Mouse (Mus musculus) neural tube, embryonic 12.5 days (tissue): ENCODE measurements at regions not wholly inside any gene's neighbourhood (a gene's known extent, or its start where the extent isn't known, plus 50 kb on each side); places are given as distances from the start of the nearest gene placed in this dataset.

ENCODE experiments used
- ATAC-seq: fragments of 200-750 bp; cut with Nextera tagmentation; 2 replicates; pipeline ENCODE4 v1.8.0; 2017; ENCODE audit warnings: low read depth, mild to moderate bottlenecking, moderate TSS enrichment, moderate library complexity; ENCODE audit not compliant: low FRiP score
- H3K27ac ChIP-seq: fragments of 300-500 bp; sonication (generic); 2 replicates; pipeline ENCODE4 v1.5.1; 2016
- H3K27me3 ChIP-seq: fragments of 300-500 bp; sonication (generic); replicated peaks from 2 replicates; pipeline ENCODE4 v1.6.1; 2016; ENCODE audit warnings: mild to moderate bottlenecking
- H3K36me3 ChIP-seq: fragments of 300-500 bp; sonication (generic); 2 replicates; pipeline ENCODE4 v1.6.1; 2016; ENCODE audit warnings: mild to moderate bottlenecking
- H3K4me1 ChIP-seq: fragments of 300-500 bp; sonication (generic); 2 replicates; pipeline ENCODE4 v1.6.1; 2016
- H3K4me2 ChIP-seq: fragments of 300-500 bp; sonication (generic); replicated peaks from 2 replicates; pipeline ENCODE4 v1.6.1; 2016; ENCODE audit warnings: mild to moderate bottlenecking
- H3K4me3 ChIP-seq: fragments of 300-500 bp; sonication (generic); 2 replicates; pipeline ENCODE4 v1.5.1; 2016
- H3K9ac ChIP-seq: fragments of 300-500 bp; sonication (generic); 2 replicates; pipeline ENCODE4 v1.6.1; 2016; ENCODE audit warnings: mild to moderate bottlenecking
- H3K9me3 ChIP-seq: fragments of 300-500 bp; sonication (generic); 2 replicates; pipeline ENCODE4 v1.6.1; 2016; ENCODE audit warnings: mild to moderate bottlenecking
- WGBS: fragments of 180-500 bp; shearing (Covaris S2); methylation state at CpG from one replicate; pipeline ENCODE4 v1.1.7; 2016; 5-methylcytosine and 5-hydroxymethylcytosine counted together

GRCm38 (mm10) chr15:52783940-52784339 lies 1100.8 kb upstream of the Gm7489 start:
- no peaks in the 10 kb centered on the region for H3K36me3 ChIP-seq
- H3K4me2 ChIP-seq = no peak overlapping the region
- no peak overlapping the region for H3K9ac ChIP-seq
- H3K4me1 ChIP-seq = no peaks in the 10 kb centered on the region
- no peaks in the 10 kb centered on the region for H3K27me3 ChIP-seq
- no peak for ATAC-seq
- H3K9me3 ChIP-seq = no peaks in the 10 kb centered on the region
- WGBS = 94% methylated on average over 2 of the region's 2 CpGs
- no peak overlapping the region for H3K4me3 ChIP-seq
- H3K27ac ChIP-seq = no peak overlapping the region

GRCm38 (mm10) chr15:52785196-52785595 lies 1099.5 kb upstream of the Gm7489 start:
- Histone ChIP-seq H3K9me3 (no peaks in the 10 kb centered on the region), H3K4me1 (no peaks in the 10 kb centered on the region), H3K27ac (no peak overlapping the region), H3K27me3 (no peaks in the 10 kb centered on the region), H3K4me3 (no peak overlapping the region), H3K9ac (no peak overlapping the region), H3K36me3 (no peaks in the 10 kb centered on the region), H3K4me2 (no peak overlapping the region)
- WGBS = 80% methylated on average over 3 of the region's 3 CpGs
- ATAC-seq = no peak

DNA sequence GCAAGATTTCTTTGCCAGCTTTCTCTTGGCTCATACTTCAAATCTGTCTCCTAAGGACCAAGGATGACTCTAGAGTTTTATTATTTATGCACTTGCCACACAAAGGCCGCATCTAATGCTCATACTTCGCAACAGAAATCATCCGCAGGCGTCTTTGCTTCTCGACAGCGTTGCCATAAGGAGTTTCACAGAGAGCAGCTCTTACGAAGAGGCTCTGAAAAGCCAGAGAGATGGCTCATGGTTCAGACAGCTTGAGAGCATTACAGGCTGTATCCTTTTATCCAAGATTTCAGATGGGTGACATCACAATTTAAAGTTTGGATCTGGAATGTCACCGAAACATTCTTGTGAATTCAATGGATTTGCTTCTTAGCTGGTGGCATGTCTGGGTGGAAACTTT lies 1098.7 kb upstream of the Gm7489 start:
- H3K4me1 ChIP-seq = no peaks in the 10 kb centered on the region
- H3K4me3 ChIP-seq = no peak overlapping the region
- H3K27ac ChIP-seq = no peak overlapping the region
- no peak overlapping the region for H3K9ac ChIP-seq
- no peak for ATAC-seq
- H3K9me3 ChIP-seq = no peaks in the 10 kb centered on the region
- H3K27me3 ChIP-seq = no peaks in the 10 kb centered on the region
- H3K36me3 ChIP-seq = no peaks in the 10 kb centered on the region
- 86% methylated on average over 8 of the region's 8 CpGs for WGBS
- no peak overlapping the region for H3K4me2 ChIP-seq

GRCm38 (mm10) chr15:52805479-52806199 lies 1079.1 kb upstream of the Gm7489 start:
- H3K4me2 ChIP-seq = no peak overlapping the region
- no peaks in the 10 kb centered on the region for H3K36me3 ChIP-seq
- ATAC-seq = no peak
- no peak overlapping the region for H3K9ac ChIP-seq
- no peaks in the 10 kb centered on the region for H3K27me3 ChIP-seq
- H3K4me1 ChIP-seq = no peaks in the 10 kb centered on the region
- H3K9me3 ChIP-seq = no peaks in the 10 kb centered on the region
- 80% methylated on average over 4 of the region's 4 CpGs for WGBS
- H3K4me3 ChIP-seq = no peak overlapping the region
- no peak overlapping the region for H3K27ac ChIP-seq

DNA sequence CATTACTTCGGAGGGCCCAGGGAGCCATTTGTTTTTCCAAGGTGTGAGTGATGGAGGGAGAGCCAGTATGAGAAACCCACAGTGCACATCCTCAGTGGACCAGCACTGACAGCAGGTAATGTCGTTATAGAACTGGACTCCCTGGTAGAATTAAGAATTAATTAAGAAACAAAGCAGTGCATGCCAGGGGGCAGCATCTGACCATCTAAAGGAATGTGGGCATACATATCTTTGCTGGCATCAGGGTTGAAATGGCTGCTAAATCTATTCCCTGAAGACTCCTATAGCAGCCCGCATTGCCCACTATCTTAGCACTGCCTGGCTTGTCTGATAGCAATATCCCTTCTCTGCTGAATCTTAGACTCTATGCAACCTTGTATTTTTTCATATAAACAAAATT lies 1076.1 kb upstream of the Gm7489 start:
- no peak overlapping the region for H3K9ac ChIP-seq
- H3K4me1 ChIP-seq = no peaks in the 10 kb centered on the region
- no peaks in the 10 kb centered on the region for H3K27me3 ChIP-seq
- H3K27ac ChIP-seq = no peak overlapping the region
- no peak overlapping the region for H3K4me3 ChIP-seq
- ATAC-seq = no peak
- WGBS = 89% methylated on average over 3 of the region's 3 CpGs
- H3K9me3 ChIP-seq = no peaks in the 10 kb centered on the region
- H3K4me2 ChIP-seq = no peak overlapping the region
- no peaks in the 10 kb centered on the region for H3K36me3 ChIP-seq

- Histone ChIP-seq H3K9ac (no peak overlapping the region), H3K9me3 (no peaks in the 10 kb centered on the region), H3K4me2 (no peak overlapping the region), H3K27me3 (no peaks in the 10 kb centered on the region), H3K4me3 (no peak overlapping the region), H3K4me1 (no peaks in the 10 kb centered on the region), H3K36me3 (no peaks in the 10 kb centered on the region), H3K27ac (no peak overlapping the region)
- no peak for ATAC-seq
- 91% methylated on average over 6 of the region's 6 CpGs for WGBS
Observed at GRCm38 (mm10) chr15:52820796-52821195, 1063.9 kb upstream of the Gm7489 start.

GRCm38 (mm10) chr15:52836896-52837295 lies 1047.8 kb upstream of the Gm7489 start:
- H3K27me3 ChIP-seq = no peaks in the 10 kb centered on the region
- WGBS = 82% methylated on average over 2 of the region's 2 CpGs
- H3K36me3 ChIP-seq = no peaks in the 10 kb centered on the region
- no peak for ATAC-seq
- H3K4me2 ChIP-seq = no peak overlapping the region
- no peak overlapping the region for H3K27ac ChIP-seq
- no peak overlapping the region for H3K9ac ChIP-seq
- H3K4me1 ChIP-seq = no peaks in the 10 kb centered on the region
- no peak overlapping the region for H3K4me3 ChIP-seq
- no peaks in the 10 kb centered on the region for H3K9me3 ChIP-seq

DNA sequence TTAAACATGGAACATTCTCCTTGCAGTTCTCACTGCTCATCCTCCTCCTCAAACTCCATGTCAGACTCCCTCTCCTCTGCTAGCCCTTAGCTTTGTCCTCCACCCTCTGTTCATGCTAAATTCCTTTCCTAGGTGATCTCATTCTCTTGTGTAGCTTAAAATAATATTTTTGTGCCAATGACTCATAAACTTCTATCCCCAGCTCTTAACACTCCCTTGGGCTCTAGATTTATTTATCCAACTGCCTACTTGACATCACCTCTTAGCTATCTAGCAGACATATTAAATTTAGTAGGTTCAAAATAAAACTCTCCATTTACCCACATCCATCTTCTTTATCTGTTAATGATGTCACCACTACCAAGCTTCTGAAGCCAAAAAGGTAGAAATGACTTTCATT lies 1036.6 kb upstream of the Gm7489 start:
- Histone ChIP-seq H3K4me2 (no peak overlapping the region), H3K4me1 (no peaks in the 10 kb centered on the region), H3K27ac (no peak overlapping the region), H3K27me3 (no peaks in the 10 kb centered on the region), H3K9me3 (no peaks in the 10 kb centered on the region), H3K9ac (no peak overlapping the region), H3K4me3 (no peak overlapping the region), H3K36me3 (no peaks in the 10 kb centered on the region)
- no peak for ATAC-seq

GRCm38 (mm10) chr15:52858682-52859081 lies 1026.0 kb upstream of the Gm7489 start:
- no peaks in the 10 kb centered on the region for H3K36me3 ChIP-seq
- H3K9ac ChIP-seq = no peak overlapping the region
- no peak overlapping the region for H3K4me2 ChIP-seq
- no peaks in the 10 kb centered on the region for H3K27me3 ChIP-seq
- H3K4me3 ChIP-seq = no peak overlapping the region
- no peaks in the 10 kb centered on the region for H3K9me3 ChIP-seq
- 82% methylated on average over 4 of the region's 4 CpGs for WGBS
- no peaks in the 10 kb centered on the region for H3K4me1 ChIP-seq
- ATAC-seq = no peak
- H3K27ac ChIP-seq = no peak overlapping the region

DNA sequence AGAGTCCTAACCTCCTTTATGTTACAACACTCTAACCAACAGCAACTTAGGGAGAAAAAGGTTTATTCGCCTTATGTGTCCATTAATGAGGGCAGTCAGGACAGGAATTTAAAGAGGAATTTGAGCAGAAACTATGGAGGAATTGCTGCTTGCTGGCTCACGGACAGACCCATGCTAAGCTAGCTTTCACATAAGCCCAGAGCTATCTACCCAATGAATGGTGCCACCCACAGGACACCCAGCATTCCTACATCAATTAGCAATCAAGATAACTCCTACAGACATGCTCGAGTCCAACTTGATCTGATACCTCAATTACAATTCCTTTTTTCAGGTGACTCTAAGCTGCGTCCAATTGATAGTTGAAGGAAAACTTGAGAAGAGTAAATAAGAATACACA lies 1021.2 kb upstream of the Gm7489 start:
- no peak overlapping the region for H3K9ac ChIP-seq
- no peaks in the 10 kb centered on the region for H3K4me1 ChIP-seq
- no peak overlapping the region for H3K4me2 ChIP-seq
- no peak for ATAC-seq
- no peak overlapping the region for H3K4me3 ChIP-seq
- no peaks in the 10 kb centered on the region for H3K36me3 ChIP-seq
- H3K9me3 ChIP-seq = no peaks in the 10 kb centered on the region
- H3K27ac ChIP-seq = no peak overlapping the region
- no peaks in the 10 kb centered on the region for H3K27me3 ChIP-seq
- WGBS = 87% methylated on average over 4 of the region's 4 CpGs

- Histone ChIP-seq H3K27ac (no peak overlapping the region), H3K36me3 (no peaks in the 10 kb centered on the region), H3K4me2 (no peak overlapping the region), H3K27me3 (no peaks in the 10 kb centered on the region), H3K4me3 (no peak overlapping the region), H3K9ac (no peak overlapping the region), H3K4me1 (no peaks in the 10 kb centered on the region), H3K9me3 (no peaks in the 10 kb centered on the region)
- ATAC-seq = no peak
- WGBS = 84% methylated on average over 9 of the region's 9 CpGs
Observed at GRCm38 (mm10) chr15:52892244-52892950, 992.3 kb upstream of the Gm7489 start.

- no peak for ATAC-seq
- 95% methylated on average over 1 of the region's 1 CpGs for WGBS
- no peak overlapping the region for H3K4me2 ChIP-seq
- no peaks in the 10 kb centered on the region for H3K27me3 ChIP-seq
- H3K4me1 ChIP-seq = no peaks in the 10 kb centered on the region
- H3K27ac ChIP-seq = no peak overlapping the region
- H3K4me3 ChIP-seq = no peak overlapping the region
- H3K36me3 ChIP-seq = no peaks in the 10 kb centered on the region
- no peaks in the 10 kb centered on the region for H3K9me3 ChIP-seq
- H3K9ac ChIP-seq = no peak overlapping the region
Observed at GRCm38 (mm10) chr15:52898107-52898506, 986.6 kb upstream of the Gm7489 start.

DNA sequence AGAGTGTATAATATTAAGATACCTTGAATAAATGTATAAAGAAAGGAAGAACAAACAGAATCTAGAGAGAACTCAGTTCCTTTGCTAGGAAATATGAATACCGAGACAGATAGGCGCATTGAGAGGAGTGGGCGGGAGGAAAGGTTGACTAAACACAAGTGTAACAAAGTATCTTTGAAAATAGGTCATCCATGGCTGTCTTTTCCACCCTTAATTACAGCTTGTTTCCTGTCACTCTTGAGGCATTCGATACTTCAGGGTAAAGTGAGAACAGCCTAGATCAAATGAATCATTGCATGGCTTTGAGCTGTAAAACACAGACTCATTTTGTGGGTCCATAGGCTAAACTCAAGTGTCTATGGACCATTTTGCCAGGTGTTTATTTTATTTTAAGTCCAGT lies 985.3 kb upstream of the Gm7489 start:
- H3K27me3 ChIP-seq = no peaks in the 10 kb centered on the region
- no peaks in the 10 kb centered on the region for H3K36me3 ChIP-seq
- H3K4me1 ChIP-seq = no peaks in the 10 kb centered on the region
- ATAC-seq = no peak
- H3K27ac ChIP-seq = no peak overlapping the region
- H3K4me2 ChIP-seq = no peak overlapping the region
- 85% methylated on average over 4 of the region's 4 CpGs for WGBS
- H3K4me3 ChIP-seq = no peak overlapping the region
- no peaks in the 10 kb centered on the region for H3K9me3 ChIP-seq
- no peak overlapping the region for H3K9ac ChIP-seq
